11 mouse cellular contexts compared by ENCODE assay signal in the genomic region with DNA sequence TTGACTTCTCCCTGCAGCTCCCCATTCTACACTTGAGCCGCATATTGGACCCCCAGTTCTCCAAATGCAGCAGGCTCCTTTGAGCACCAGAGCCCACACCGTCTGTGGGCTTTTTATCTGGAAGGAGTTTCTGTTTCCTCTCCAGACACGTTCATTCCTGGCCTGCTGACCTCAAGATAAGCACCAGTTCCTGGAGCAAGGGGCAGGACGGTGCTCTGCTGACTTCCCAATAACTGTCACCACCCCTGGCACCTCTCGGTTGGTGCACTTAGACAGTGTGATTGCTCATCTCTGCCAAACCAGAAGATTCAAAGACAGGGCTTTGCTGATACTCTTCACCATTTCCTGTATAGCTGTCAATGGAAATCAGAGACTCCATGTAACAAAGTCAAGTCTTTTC.
A peak's percentile ranks its signal among the peaks of the same experiment; 100 is the strongest.
DNase-seq lines count a peak whose midpoint lies in the region; ATAC-seq and TF ChIP-seq lines count a peak whose summit lies in the region.
"Had no signal": no experiment of that assay in that cellular context is flagged by ENCODE, and none has a peak within 500 bp of the region (broad histone marks: within the 10 kb centered on the region; RNA-seq: fewer than 3 reads in every experiment).

No protein-coding gene starts in this region.

- H3K27ac ChIP-seq in intestine, embryonic 14.5 days (ENCODE audit: low read depth), result peak overlapping the region; percentile 4; the same call in 1 of the 2 replicates
- H3K27ac ChIP-seq in intestine, postnatal 0 days (ENCODE audit: low read depth, low read length), result no peak overlapping the region
- H3K27ac ChIP-seq in liver, postnatal 0 days (ENCODE audit: low read depth), result no peak overlapping the region
- H3K27ac ChIP-seq: hindbrain, embryonic 12.5 days had no signal

- H3K27me3 ChIP-seq in intestine, embryonic 14.5 days (replicated peaks; ENCODE audit: control insufficient read depth, insufficient read depth, low read length), result no peaks in the 10 kb centered on the region
- H3K27me3 ChIP-seq in intestine, postnatal 0 days (replicated peaks; ENCODE audit: control insufficient read depth, insufficient read depth, low read length), result no peaks in the 10 kb centered on the region
- H3K27me3 ChIP-seq in liver, postnatal 0 days (ENCODE audit: insufficient read depth, low read length), result no peaks in the 10 kb centered on the region
- H3K27me3 ChIP-seq: hindbrain, embryonic 12.5 days; Patski had no signal

- H3K9me3 ChIP-seq in intestine, embryonic 14.5 days (ENCODE audit: control insufficient read depth, low read length), result no peaks in the 10 kb centered on the region
- no peaks in the 10 kb centered on the region for H3K9me3 ChIP-seq in intestine, postnatal 0 days (ENCODE audit: control insufficient read depth)
- no peaks in the 10 kb centered on the region for H3K9me3 ChIP-seq in liver, postnatal 0 days (ENCODE audit: low read length)
- H3K9me3 ChIP-seq: hindbrain, embryonic 12.5 days had no signal

- H3K4me1 ChIP-seq in intestine, embryonic 14.5 days (replicated peaks; ENCODE audit: control insufficient read depth, insufficient read depth, low read length), result peaks cover 12% of the 10 kb centered on the region
- H3K4me1 ChIP-seq in intestine, postnatal 0 days (replicated peaks; ENCODE audit: control insufficient read depth, insufficient read depth, low read length), result peaks cover 9% of the 10 kb centered on the region; the same call in 1 of the 2 replicates
- H3K4me1 ChIP-seq in liver, postnatal 0 days (ENCODE audit: insufficient read depth), result peaks cover 19% of the 10 kb centered on the region

- no peak for ATAC-seq in intestine, embryonic 14.5 days (replicated peaks; ENCODE audit: low FRiP score, low TSS enrichment, low read depth)
- no peak for ATAC-seq in intestine, postnatal 0 days
- ATAC-seq in hematopoietic stem cell, adult 5-6 weeks (replicated peaks in 1 of 2; ENCODE audit: insufficient read depth in 1 of 2, low FRiP score in 2 of 2, low TSS enrichment in 1 of 2, low read depth in 1 of 2, poor library complexity in 2 of 2, severe bottlenecking in 2 of 2), result peak; percentile 85 to 90
- peak; percentile 72 for ATAC-seq in liver, postnatal 0 days
- ATAC-seq: Patski had no signal

- no peaks in the 10 kb centered on the region for H3K36me3 ChIP-seq in intestine, embryonic 14.5 days (ENCODE audit: control insufficient read depth, insufficient read depth, low read length)
- H3K36me3 ChIP-seq in intestine, postnatal 0 days (ENCODE audit: control insufficient read depth, insufficient read depth), result no peaks in the 10 kb centered on the region
- no peaks in the 10 kb centered on the region for H3K36me3 ChIP-seq in liver, postnatal 0 days (replicated peaks; ENCODE audit: insufficient read depth, low read length)
- H3K36me3 ChIP-seq: hindbrain, embryonic 12.5 days had no signal

- no peak overlapping the region for H3K4me2 ChIP-seq in intestine, embryonic 14.5 days (ENCODE audit: low read length)
- no peak overlapping the region for H3K4me2 ChIP-seq in intestine, postnatal 0 days (replicated peaks; ENCODE audit: low read depth)
- no peak overlapping the region for H3K4me2 ChIP-seq in liver, postnatal 0 days (ENCODE audit: low read depth, low read length)
- H3K4me2 ChIP-seq: hindbrain, embryonic 12.5 days had no signal

- H3K9ac ChIP-seq in intestine, embryonic 14.5 days (ENCODE audit: low read length), result no peak overlapping the region
- H3K9ac ChIP-seq in intestine, postnatal 0 days (ENCODE audit: low read depth, low read length), result no peak overlapping the region
- H3K9ac ChIP-seq in liver, postnatal 0 days (replicated peaks), result no peak overlapping the region
- H3K9ac ChIP-seq: hindbrain, embryonic 12.5 days had no signal

- 24% methylated on average over 5 of the region's 5 CpGs for WGBS in intestine, embryonic 14.5 days
- 21% methylated on average over 5 of the region's 5 CpGs for WGBS in intestine, postnatal 0 days
- WGBS in liver, postnatal 0 days (ENCODE audit: insufficient replicate concordance), result 22% methylated on average over 5 of the region's 5 CpGs

- peak; percentile 69 for TF ChIP-seq EP300 in liver, postnatal 0 days (IDR thresholded peaks at IDR 0.05; ENCODE audit: low read depth)

- no peak for DNase-seq in intestine, embryonic 14.5 days (ENCODE audit: low spot score)
- DNase-seq in c-Kit-negative CD71-positive TER-119-positive erythroid progenitor cells, embryonic 14.5 days (ENCODE audit: low read depth, low spot score), result peak; percentile 1
- DNase-seq in liver, postnatal 0 days, result peak; percentile 18
- DNase-seq in cerebellum, adult 8-10 months, result no peak
- no peak for DNase-seq in thymus, postnatal 14 days
- DNase-seq: cerebellum, adult 11 months; spleen, adult 18-20 months had no signal

- no peak for TF ChIP-seq CTCF in intestine, postnatal 0 days (IDR thresholded peaks at IDR 0.05; ENCODE audit: low read depth)
- no peak for TF ChIP-seq CTCF in liver, postnatal 0 days (IDR thresholded peaks at IDR 0.05; ENCODE audit: low read depth)

- no peak overlapping the region for H3K4me3 ChIP-seq in intestine, embryonic 14.5 days (ENCODE audit: low read depth, low read length)
- no peak overlapping the region for H3K4me3 ChIP-seq in intestine, postnatal 0 days (ENCODE audit: low read depth, low read length)
- no peak overlapping the region for H3K4me3 ChIP-seq in liver, postnatal 0 days (ENCODE audit: low read depth, low read length)
- H3K4me3 ChIP-seq: hindbrain, embryonic 12.5 days had no signal

Comparison
In these comparisons a context has a peak if more than half of its experiments do, and no peak if none do; other contexts are left out.
1. ATAC-seq: peak in hematopoietic stem cell, adult 5-6 weeks (2 of 2) and liver, postnatal 0 days (single experiment); none in intestine, embryonic 14.5 days (single experiment) and intestine, postnatal 0 days (single experiment).
2. DNase-seq: peak in c-Kit-negative CD71-positive TER-119-positive erythroid progenitor cells, embryonic 14.5 days (single experiment) and liver, postnatal 0 days (single experiment); none in intestine, embryonic 14.5 days (single experiment), cerebellum, adult 8-10 months (single experiment) and thymus, postnatal 14 days (single experiment).